Mouse (Mus musculus): ENCODE results near the gene Ubxn11.

Gene Ubxn11

GRCm38 (mm10) chr4:134153656-134154055 is 51.3 kb downstream of the Ubxn11 start:
- no peak for DNase-seq

- no peak for DNase-seq
Observed at GRCm38 (mm10) chr4:134154354-134154753, 52.0 kb downstream of the Ubxn11 start.

GRCm38 (mm10) chr4:134155531-134155930 is 53.2 kb downstream of the Ubxn11 start:
- DNase-seq: no peak

GRCm38 (mm10) chr4:134155961-134156465 is 53.6 kb downstream of the Ubxn11 start:
- DNase-seq: no peak

- DNase-seq: no peak
Observed at GRCm38 (mm10) chr4:134156744-134157143, 54.4 kb downstream of the Ubxn11 start.

GRCm38 (mm10) chr4:134157558-134157957 is 55.2 kb downstream of the Ubxn11 start:
- no peak for DNase-seq

GRCm38 (mm10) chr4:134158774-134159173 is 56.4 kb downstream of the Ubxn11 start:
- no peak for DNase-seq

- DNase-seq: peak; percentile 4
Observed at GRCm38 (mm10) chr4:134160071-134160470, 57.7 kb downstream of the Ubxn11 start.

- DNase-seq: no peak
Observed at GRCm38 (mm10) chr4:134164591-134164990, 62.2 kb downstream of the Ubxn11 start.

GRCm38 (mm10) chr4:134165024-134165423 is 62.7 kb downstream of the Ubxn11 start:
- no peak for DNase-seq

- DNase-seq: no peak
Observed at GRCm38 (mm10) chr4:134165548-134166465, 63.4 kb downstream of the Ubxn11 start.

- DNase-seq: no peak
Observed at GRCm38 (mm10) chr4:134166906-134167305, 64.5 kb downstream of the Ubxn11 start.

GRCm38 (mm10) chr4:134172391-134172790 is 70.0 kb downstream of the Ubxn11 start:
- no peak for DNase-seq

Data from right cerebral cortex, postnatal 4 days (tissue).